Mouse (Mus musculus): ENCODE data around the gene Tshz2. TPM values are rescaled to one million over a fixed set of nuclear protein-coding genes. Genes with fewer than 3 reads are reported as not detected.
"Not testable (repeated sequence)": the region's sequence is repeated elsewhere in the genome, so short reads cannot be mapped to it uniquely, and the experiment has no call there.

The Tshz2 gene
- polyA plus RNA-seq, 1 experiment from 2014 or later, result 1.2 TPM

DNA sequence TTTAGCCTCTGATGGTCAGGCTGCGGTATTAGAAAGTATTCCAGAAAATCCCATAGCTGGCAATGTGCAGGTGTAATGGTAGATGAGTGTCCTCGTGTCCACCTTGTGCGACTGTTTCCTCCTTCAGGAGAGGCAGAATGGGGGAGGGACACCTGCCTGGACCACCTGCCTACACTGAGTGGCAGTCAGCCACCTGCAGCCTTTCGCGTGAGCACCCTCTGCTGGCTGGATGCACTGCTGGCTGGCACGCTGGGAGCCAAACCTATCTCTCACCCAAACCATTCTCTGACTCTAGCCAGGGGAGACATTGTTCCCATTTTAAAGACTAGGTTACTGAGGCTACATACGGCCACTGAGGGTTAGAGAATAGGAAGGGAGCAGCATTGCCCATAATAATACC, 216.3 kb downstream of the Tshz2 start:
- no peaks in the 10 kb centered on the region for H3K4me1 ChIP-seq
- H3K4me3 ChIP-seq, result no peak overlapping the region
- no peaks in the 10 kb centered on the region for H3K27me3 ChIP-seq (ENCODE audit: low read depth, poor library complexity, severe bottlenecking)
- peak; percentile 25 for DNase-seq (ENCODE audit: low spot score)
- WGBS, result 40% methylated on average over 7 of the region's 7 CpGs
- H3K9me3 ChIP-seq (replicated peaks), result no peaks in the 10 kb centered on the region
- H3K27ac ChIP-seq (replicated peaks), result no peak overlapping the region
- no peaks in the 10 kb centered on the region for H3K36me3 ChIP-seq

DNA sequence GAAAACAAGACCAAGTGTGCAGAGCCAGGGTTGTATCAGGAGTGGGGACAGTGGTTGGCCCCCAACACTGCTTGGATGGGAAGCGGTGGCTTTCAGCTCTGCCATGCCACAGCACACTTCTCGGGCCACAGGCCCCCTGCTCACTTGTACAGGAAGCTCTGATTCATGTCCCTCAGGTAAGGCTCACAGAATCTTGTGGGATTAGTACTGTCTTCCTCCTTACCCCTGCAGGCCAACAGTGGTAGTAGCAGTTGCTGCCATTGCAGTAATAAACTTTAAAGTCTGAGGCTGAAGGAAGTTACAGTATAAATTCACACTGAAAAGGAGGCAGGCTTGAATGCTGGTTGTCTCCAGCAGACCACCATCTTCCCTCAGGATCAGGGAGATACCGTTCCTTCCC, 216.7 kb downstream of the Tshz2 start:
- WGBS, result 81% methylated on average over 3 of the region's 3 CpGs
- Histone ChIP-seq H3K36me3 (no peaks in the 10 kb centered on the region), H3K4me1 (no peaks in the 10 kb centered on the region), H3K4me3 (no peak overlapping the region), H3K9me3 (replicated peaks) (no peaks in the 10 kb centered on the region), H3K27ac (replicated peaks) (no peak overlapping the region), H3K27me3 (ENCODE audit: low read depth, poor library complexity, severe bottlenecking) (no peaks in the 10 kb centered on the region)
- DNase-seq (ENCODE audit: low spot score), result no peak

- no peak overlapping the region for H3K4me3 ChIP-seq
- H3K27me3 ChIP-seq (ENCODE audit: low read depth, poor library complexity, severe bottlenecking), result no peaks in the 10 kb centered on the region
- H3K36me3 ChIP-seq, result no peaks in the 10 kb centered on the region
- H3K9me3 ChIP-seq (replicated peaks), result no peaks in the 10 kb centered on the region
- DNase-seq (ENCODE audit: low spot score), result no peak
- H3K4me1 ChIP-seq, result no peaks in the 10 kb centered on the region
- WGBS, result 84% methylated on average over 5 of the region's 5 CpGs
- H3K27ac ChIP-seq (replicated peaks), result no peak overlapping the region
These were observed 218.8 kb downstream of the Tshz2 start for GRCm38 (mm10) chr2:169851606-169852005.

DNA sequence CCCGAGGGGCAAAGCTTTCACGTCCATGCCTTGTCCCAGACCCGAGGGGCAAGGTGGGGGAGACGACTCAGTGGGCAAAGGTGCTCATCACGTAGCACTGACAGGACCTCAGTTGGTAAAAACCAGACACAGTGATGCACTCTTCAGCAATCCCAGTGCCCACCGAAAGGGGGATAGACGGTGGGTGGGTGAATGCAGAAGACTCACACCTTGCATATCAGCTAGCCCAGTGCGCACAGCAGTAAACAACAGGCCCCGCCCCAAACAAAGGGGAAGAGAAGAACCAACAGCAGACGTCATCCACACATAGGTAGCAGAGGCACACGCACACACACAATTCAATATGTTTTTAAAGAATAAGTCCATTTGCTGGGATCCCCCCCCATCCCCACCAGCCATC, 221.7 kb downstream of the Tshz2 start:
- no peak for DNase-seq (ENCODE audit: low spot score)
- Histone ChIP-seq H3K36me3 (no peaks in the 10 kb centered on the region), H3K9me3 (replicated peaks) (no peaks in the 10 kb centered on the region), H3K4me3 (no peak overlapping the region), H3K4me1 (peaks cover 5% of the 10 kb centered on the region), H3K27ac (replicated peaks) (no peak overlapping the region), H3K27me3 (ENCODE audit: low read depth, poor library complexity, severe bottlenecking) (no peaks in the 10 kb centered on the region)
- WGBS, result 88% methylated on average over 11 of the region's 11 CpGs

GRCm38 (mm10) chr2:169857041-169857440, 224.2 kb downstream of the Tshz2 start:
- not testable (repeated sequence) for H3K36me3 ChIP-seq; H3K27ac ChIP-seq (replicated peaks); H3K9me3 ChIP-seq (replicated peaks); DNase-seq (ENCODE audit: low spot score); H3K4me3 ChIP-seq; H3K27me3 ChIP-seq (ENCODE audit: low read depth, poor library complexity, severe bottlenecking)
- H3K4me1 ChIP-seq, result peaks cover 14% of the 10 kb centered on the region

GRCm38 (mm10) chr2:169859078-169859855, 226.5 kb downstream of the Tshz2 start:
- Histone ChIP-seq H3K27ac (replicated peaks) (peak overlapping the region; percentile 55; the same call in 1 of the 2 replicates), H3K4me3 (no peak overlapping the region), H3K36me3 (no peaks in the 10 kb centered on the region), H3K27me3 (ENCODE audit: low read depth, poor library complexity, severe bottlenecking) (0 out of 2 replicates have a peak, but pooled peaks cover 14% of the 10 kb centered on the region), H3K4me1 (peaks cover 21% of the 10 kb centered on the region), H3K9me3 (replicated peaks) (no peaks in the 10 kb centered on the region)
- DNase-seq (ENCODE audit: low spot score), result peak; percentile 18
- 56% methylated on average over 4 of the region's 4 CpGs for WGBS

- Histone ChIP-seq H3K36me3 (no peaks in the 10 kb centered on the region), H3K27ac (replicated peaks) (no peak overlapping the region), H3K9me3 (replicated peaks) (no peaks in the 10 kb centered on the region), H3K4me3 (no peak overlapping the region), H3K27me3 (ENCODE audit: low read depth, poor library complexity, severe bottlenecking) (0 out of 2 replicates have a peak, but pooled peaks cover 14% of the 10 kb centered on the region), H3K4me1 (peaks cover 21% of the 10 kb centered on the region)
- WGBS, result 73% methylated on average over 5 of the region's 5 CpGs
- no peak for DNase-seq (ENCODE audit: low spot score)
These were observed 228.1 kb downstream of the Tshz2 start for GRCm38 (mm10) chr2:169860895-169861294.

DNA sequence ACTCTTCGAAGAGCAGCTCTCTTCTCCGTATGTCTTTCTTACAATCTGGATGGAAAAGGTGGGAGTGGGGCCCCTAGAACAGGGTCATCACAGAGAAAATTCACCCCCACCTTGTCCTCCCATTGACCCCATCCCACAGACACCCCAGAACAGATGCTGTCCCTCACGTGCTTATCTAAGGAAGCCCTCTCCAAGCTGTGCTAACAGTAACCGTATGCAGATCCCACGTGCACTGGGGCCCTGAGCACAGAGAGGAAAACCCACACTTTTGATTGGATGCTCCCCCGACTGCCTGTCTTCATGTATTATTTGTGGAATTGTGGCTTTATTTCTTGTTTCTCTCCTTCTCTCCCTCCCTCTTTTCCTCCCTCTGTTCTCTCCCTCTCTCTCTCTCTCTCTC, 229.9 kb downstream of the Tshz2 start:
- H3K36me3 ChIP-seq, result no peaks in the 10 kb centered on the region
- no peak overlapping the region for H3K27ac ChIP-seq (replicated peaks)
- H3K9me3 ChIP-seq (replicated peaks), result no peaks in the 10 kb centered on the region
- 0 out of 2 replicates have a peak, but pooled peaks cover 14% of the 10 kb centered on the region for H3K27me3 ChIP-seq (ENCODE audit: low read depth, poor library complexity, severe bottlenecking)
- 59% methylated on average over 6 of the region's 6 CpGs for WGBS
- peaks cover 21% of the 10 kb centered on the region for H3K4me1 ChIP-seq
- H3K4me3 ChIP-seq, result no peak overlapping the region
- no peak for DNase-seq (ENCODE audit: low spot score)

GRCm38 (mm10) chr2:169869468-169869867, 236.7 kb downstream of the Tshz2 start:
- WGBS, result 90% methylated on average over 7 of the region's 7 CpGs
- no peaks in the 10 kb centered on the region for H3K36me3 ChIP-seq
- no peaks in the 10 kb centered on the region for H3K4me1 ChIP-seq
- no peak overlapping the region for H3K4me3 ChIP-seq
- no peak for DNase-seq (ENCODE audit: low spot score)
- no peaks in the 10 kb centered on the region for H3K27me3 ChIP-seq (ENCODE audit: low read depth, poor library complexity, severe bottlenecking)
- no peaks in the 10 kb centered on the region for H3K9me3 ChIP-seq (replicated peaks)
- H3K27ac ChIP-seq (replicated peaks), result no peak overlapping the region

- Histone ChIP-seq H3K9me3 (replicated peaks) (no peaks in the 10 kb centered on the region), H3K27me3 (ENCODE audit: low read depth, poor library complexity, severe bottlenecking) (no peaks in the 10 kb centered on the region), H3K4me1 (no peaks in the 10 kb centered on the region), H3K4me3 (no peak overlapping the region), H3K27ac (replicated peaks) (no peak overlapping the region), H3K36me3 (no peaks in the 10 kb centered on the region)
- no peak for DNase-seq (ENCODE audit: low spot score)
- WGBS, result 67% methylated on average over 5 of the region's 5 CpGs
These were observed 237.7 kb downstream of the Tshz2 start for GRCm38 (mm10) chr2:169870503-169870902.

GRCm38 (mm10) chr2:169871436-169872060, 238.7 kb downstream of the Tshz2 start:
- no peak overlapping the region for H3K4me3 ChIP-seq
- no peak overlapping the region for H3K27ac ChIP-seq (replicated peaks)
- H3K9me3 ChIP-seq (replicated peaks), result no peaks in the 10 kb centered on the region
- no peaks in the 10 kb centered on the region for H3K4me1 ChIP-seq
- no peaks in the 10 kb centered on the region for H3K27me3 ChIP-seq (ENCODE audit: low read depth, poor library complexity, severe bottlenecking)
- 79% methylated on average over 8 of the region's 8 CpGs for WGBS
- H3K36me3 ChIP-seq, result no peaks in the 10 kb centered on the region
- no peak for DNase-seq (ENCODE audit: low spot score)

DNA sequence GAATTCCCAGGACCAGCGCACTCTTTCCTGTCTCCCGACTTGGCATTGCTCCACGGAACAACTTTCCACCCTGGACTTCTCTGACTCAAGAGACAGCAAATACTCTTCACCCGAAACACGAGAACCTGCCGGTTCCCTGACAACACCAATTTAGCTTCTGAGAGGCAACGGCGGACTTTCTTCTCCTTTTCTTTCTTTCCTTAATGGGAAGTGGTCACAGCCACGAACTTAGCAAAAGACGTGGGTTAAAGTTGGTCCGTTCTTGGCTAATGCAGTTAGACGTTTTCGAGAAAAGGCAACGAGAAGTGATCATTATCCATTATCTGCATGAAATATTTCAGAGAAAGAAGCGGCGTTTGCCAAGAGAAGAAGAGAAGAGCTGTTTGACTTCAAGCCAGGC, 240.6 kb downstream of the Tshz2 start:
- no peak overlapping the region for H3K4me3 ChIP-seq
- no peak overlapping the region for H3K27ac ChIP-seq (replicated peaks)
- no peak for DNase-seq (ENCODE audit: low spot score)
- H3K27me3 ChIP-seq (ENCODE audit: low read depth, poor library complexity, severe bottlenecking), result no peaks in the 10 kb centered on the region
- H3K9me3 ChIP-seq (replicated peaks), result no peaks in the 10 kb centered on the region
- H3K36me3 ChIP-seq, result no peaks in the 10 kb centered on the region
- H3K4me1 ChIP-seq, result no peaks in the 10 kb centered on the region
- 93% methylated on average over 16 of the region's 16 CpGs for WGBS

DNA sequence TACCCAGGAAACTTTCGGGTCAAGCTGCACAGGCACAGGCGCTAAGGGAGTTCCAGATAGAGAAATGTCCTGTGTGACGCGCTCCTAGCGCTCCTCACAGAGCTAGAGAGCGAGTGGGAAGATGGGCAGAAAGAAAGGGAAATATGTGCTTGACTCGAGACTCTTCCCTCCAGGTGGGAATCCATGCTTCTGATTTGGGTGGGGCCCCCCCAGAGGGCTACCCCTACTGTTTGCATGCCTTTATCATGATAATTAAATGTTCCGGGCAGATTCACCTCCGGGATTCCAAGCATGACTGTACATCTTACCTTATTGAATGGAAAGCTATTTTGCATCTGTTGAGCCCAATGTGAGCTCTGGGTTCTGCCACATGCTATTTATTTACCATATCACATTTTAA, 255.1 kb downstream of the Tshz2 start:
- no peaks in the 10 kb centered on the region for H3K36me3 ChIP-seq
- H3K4me3 ChIP-seq, result no peak overlapping the region
- no peaks in the 10 kb centered on the region for H3K9me3 ChIP-seq (replicated peaks)
- 82% methylated on average over 9 of the region's 9 CpGs for WGBS
- no peak for DNase-seq (ENCODE audit: low spot score)
- H3K27ac ChIP-seq (replicated peaks), result no peak overlapping the region
- no peaks in the 10 kb centered on the region for H3K27me3 ChIP-seq (ENCODE audit: low read depth, poor library complexity, severe bottlenecking)
- peaks cover 7% of the 10 kb centered on the region for H3K4me1 ChIP-seq
